Mouse (Mus musculus) E14TG2a.4 (cell line): ENCODE data around the gene Gapdhs.

Source experiments
- CTCF ChIP-seq: conservative IDR thresholded peaks from 2 replicates; pipeline ENCODE4 v1.5.1; 2014; ENCODE audit warnings: low read length
- NANOG ChIP-seq: IDR thresholded peaks from 2 replicates; pipeline ENCODE4 v1.6.1; 2014; ENCODE audit warnings: borderline replicate concordance, low read length, mixed read lengths
- POU5F1 ChIP-seq: IDR thresholded peaks from 2 replicates; pipeline ENCODE4 v1.6.1; 2014; ENCODE audit warnings: low read length, borderline replicate concordance

DNA sequence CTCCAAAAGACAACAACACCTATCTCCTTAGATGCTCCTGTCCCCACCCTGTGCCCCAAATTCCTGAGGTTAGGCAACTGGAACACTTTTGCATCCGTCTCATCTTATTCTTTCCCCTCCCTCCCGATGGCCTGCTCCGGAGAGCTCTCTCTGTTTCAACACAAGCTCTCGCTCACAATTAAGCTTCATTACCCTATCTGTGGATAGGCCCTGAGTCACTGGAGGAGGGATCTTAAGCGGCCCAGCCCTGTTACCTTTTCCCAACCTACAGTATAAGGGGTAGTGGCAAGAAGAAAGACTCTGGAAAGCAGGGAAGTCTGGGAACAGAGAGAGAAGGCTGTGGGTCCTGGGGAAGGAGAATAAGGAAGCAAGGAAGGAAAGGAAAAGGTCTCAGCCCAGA, 20.0 kb upstream of the Gapdhs start, which contains the start of gene Dmkn:
- TF ChIP-seq CTCF: no peak
- TF ChIP-seq NANOG: no peak
- TF ChIP-seq POU5F1: no peak
